13 mouse cellular contexts compared by ENCODE assay signal in the genomic region with DNA sequence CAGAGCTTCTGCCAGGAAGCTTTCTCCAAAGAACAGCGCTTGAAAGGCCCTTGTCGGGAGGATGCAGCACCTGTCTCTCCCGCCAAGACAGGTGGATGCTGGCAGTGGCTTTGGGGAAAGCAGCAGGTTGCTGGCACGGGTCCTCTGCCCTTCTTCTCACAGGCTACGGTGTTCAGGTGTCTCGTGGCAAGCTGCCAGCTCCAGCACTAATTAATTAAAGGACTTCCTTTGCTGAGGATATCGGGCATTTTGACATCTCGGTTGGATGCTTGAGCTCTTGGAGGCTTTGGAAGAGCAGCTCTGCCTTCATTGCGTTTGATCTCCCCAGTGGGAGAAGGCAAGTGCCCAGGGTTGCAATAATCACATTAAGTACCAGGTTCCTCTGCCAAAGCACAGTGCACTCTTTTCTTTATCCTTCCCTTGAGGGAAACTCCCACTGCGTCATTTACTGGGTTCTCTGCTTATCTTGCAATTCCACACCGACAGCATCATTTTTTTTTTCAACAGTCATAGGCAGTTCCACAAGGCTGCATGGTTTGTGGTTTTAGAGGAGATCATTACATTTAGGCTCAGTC.
DNase-seq lines count a peak whose midpoint lies in the region; ATAC-seq and TF ChIP-seq lines count a peak whose summit lies in the region.
"Had no signal": no experiment of that assay in that cellular context is flagged by ENCODE, and none has a peak within 500 bp of the region (broad histone marks: within the 10 kb centered on the region; RNA-seq: fewer than 3 reads in every experiment).

No protein-coding gene starts in this region.

- no peak overlapping the region for H3K9ac ChIP-seq in hindbrain, embryonic 14.5 days
- no peak overlapping the region for H3K9ac ChIP-seq in hindbrain, embryonic 13.5 days
- peak overlapping the region; percentile 35; the same call in 1 of the 2 replicates for H3K9ac ChIP-seq in liver, embryonic 13.5 days
- H3K9ac ChIP-seq: heart, embryonic 12.5 days; lung, embryonic 14.5 days; neural tube, embryonic 12.5 days had no signal

- H3K27ac ChIP-seq in hindbrain, embryonic 14.5 days: no peak overlapping the region
- no peak overlapping the region; the same call in 1 of the 2 replicates for H3K27ac ChIP-seq in hindbrain, embryonic 13.5 days
- H3K27ac ChIP-seq in liver, embryonic 13.5 days: peak overlapping the region; percentile 70
- H3K27ac ChIP-seq in thymus, adult 2 months (ENCODE audit: control insufficient read depth, insufficient read depth, low read length): no peak overlapping the region
- H3K27ac ChIP-seq: forebrain, embryonic 10.5 days; neural tube, embryonic 12.5 days had no signal

- 37% methylated on average over 11 of the region's 11 CpGs for WGBS in hindbrain, embryonic 14.5 days
- WGBS in hindbrain, embryonic 13.5 days: 43% methylated on average over 11 of the region's 11 CpGs
- WGBS in liver, embryonic 13.5 days (ENCODE audit: insufficient replicate concordance): 32% methylated on average over 11 of the region's 11 CpGs
- 52% methylated on average over 11 of the region's 11 CpGs for WGBS in thymus, adult 2 months

- intact Hi-C loops in gastrocnemius, postnatal 36 days (cut with DNase I): no loop called here

- H3K9me3 ChIP-seq in hindbrain, embryonic 14.5 days (ENCODE audit: control insufficient read depth, low read length): no peaks in the 10 kb centered on the region
- H3K9me3 ChIP-seq in hindbrain, embryonic 13.5 days: no peaks in the 10 kb centered on the region
- H3K9me3 ChIP-seq in liver, embryonic 13.5 days (replicated peaks): no peaks in the 10 kb centered on the region
- H3K9me3 ChIP-seq: forebrain, embryonic 10.5 days; heart, embryonic 12.5 days; neural tube, embryonic 12.5 days had no signal

- no peaks in the 10 kb centered on the region for H3K27me3 ChIP-seq in hindbrain, embryonic 14.5 days (ENCODE audit: control insufficient read depth, insufficient read depth, low read length)
- 0 out of 2 replicates have a peak, but pooled peaks cover 4% of the 10 kb centered on the region for H3K27me3 ChIP-seq in hindbrain, embryonic 13.5 days
- no peaks in the 10 kb centered on the region for H3K27me3 ChIP-seq in liver, embryonic 13.5 days
- H3K27me3 ChIP-seq in thymus, adult 2 months (ENCODE audit: control insufficient read depth, insufficient read depth, low read length): no peaks in the 10 kb centered on the region
- H3K27me3 ChIP-seq: heart, embryonic 12.5 days; neural tube, embryonic 12.5 days had no signal

- peaks cover 19% of the 10 kb centered on the region for H3K4me1 ChIP-seq in hindbrain, embryonic 14.5 days (replicated peaks; ENCODE audit: control insufficient read depth, insufficient read depth, low read length)
- H3K4me1 ChIP-seq in hindbrain, embryonic 13.5 days (replicated peaks): peaks cover 25% of the 10 kb centered on the region
- H3K4me1 ChIP-seq in liver, embryonic 13.5 days (replicated peaks): peaks cover 33% of the 10 kb centered on the region
- H3K4me1 ChIP-seq in thymus, adult 2 months (replicated peaks; ENCODE audit: control insufficient read depth, insufficient read depth, low read length): no peaks in the 10 kb centered on the region
- H3K4me1 ChIP-seq: neural tube, embryonic 12.5 days had no signal

- no peak overlapping the region for H3K4me2 ChIP-seq in hindbrain, embryonic 14.5 days (replicated peaks)
- no peak overlapping the region for H3K4me2 ChIP-seq in hindbrain, embryonic 13.5 days
- peak overlapping the region; percentile 44 for H3K4me2 ChIP-seq in liver, embryonic 13.5 days
- H3K4me2 ChIP-seq: heart, embryonic 12.5 days; lung, embryonic 14.5 days; neural tube, embryonic 12.5 days had no signal

- TF ChIP-seq POLR2A in thymus, adult 2 months (IDR thresholded peaks at IDR 0.05; ENCODE audit: control insufficient read depth, extremely low read depth, insufficient read depth, low read length, poor library complexity): no peak

- no peak for ATAC-seq in hindbrain, embryonic 14.5 days (ENCODE audit: low FRiP score)
- no peak for ATAC-seq in hindbrain, embryonic 13.5 days (ENCODE audit: low FRiP score)
- ATAC-seq in liver, embryonic 13.5 days (ENCODE audit: low read depth): peak; percentile 79

- no peak overlapping the region for H3K4me3 ChIP-seq in hindbrain, embryonic 14.5 days (replicated peaks; ENCODE audit: low read length)
- no peak overlapping the region for H3K4me3 ChIP-seq in hindbrain, embryonic 13.5 days
- peak overlapping the region; percentile 8; the same call in 1 of the 2 replicates for H3K4me3 ChIP-seq in liver, embryonic 13.5 days (replicated peaks)
- H3K4me3 ChIP-seq in thymus, adult 2 months (ENCODE audit: control insufficient read depth, insufficient read depth, low read length): no peak overlapping the region
- H3K4me3 ChIP-seq: forebrain, embryonic 10.5 days; heart, embryonic 12.5 days; neural tube, embryonic 12.5 days had no signal

- peak; percentile 43 for DNase-seq in hindbrain, embryonic 14.5 days (ENCODE audit: low spot score)
- peak; percentile 14 to 39 for DNase-seq in spleen, postnatal 10 days (ENCODE audit: low spot score in 2 of 2)
- DNase-seq in spleen, adult 12 weeks (ENCODE audit: low spot score): no peak
- peak; percentile 24 for DNase-seq in liver, embryonic 13.5 days
- no peak for DNase-seq in adipocyte (ENCODE audit: low spot score)
- DNase-seq in thymus, adult 2 months: no peak
- DNase-seq in gastrocnemius, postnatal 36 days: no peak
- DNase-seq: layer of hippocampus, adult 9-11 months; lung, embryonic 14.5 days had no signal

- no peaks in the 10 kb centered on the region for H3K36me3 ChIP-seq in hindbrain, embryonic 14.5 days (replicated peaks; ENCODE audit: control insufficient read depth, insufficient read depth)
- no peaks in the 10 kb centered on the region for H3K36me3 ChIP-seq in hindbrain, embryonic 13.5 days
- no peaks in the 10 kb centered on the region for H3K36me3 ChIP-seq in liver, embryonic 13.5 days
- no peaks in the 10 kb centered on the region for H3K36me3 ChIP-seq in thymus, adult 2 months (ENCODE audit: control insufficient read depth, insufficient read depth, low read length)
- H3K36me3 ChIP-seq: forebrain, embryonic 10.5 days; heart, embryonic 12.5 days; neural tube, embryonic 12.5 days had no signal

- TF ChIP-seq CTCF in thymus, adult 2 months (IDR thresholded peaks at IDR 0.05; ENCODE audit: borderline replicate concordance, control insufficient read depth, extremely low read depth, insufficient read depth, low read length, poor library complexity): no peak

Comparison
In these comparisons a context has a peak if more than half of its experiments do, and no peak if none do; other contexts are left out.
1. DNase-seq: peak in hindbrain, embryonic 14.5 days (single experiment), spleen, postnatal 10 days (2 of 2) and liver, embryonic 13.5 days (single experiment); none in spleen, adult 12 weeks (single experiment), adipocyte (single experiment), thymus, adult 2 months (single experiment) and gastrocnemius, postnatal 36 days (0 of 2).